Mouse (Mus musculus) ovary, adult 18-20 months (tissue): ENCODE data around the gene Sat2.
A peak's percentile ranks its signal among the peaks of the same experiment; 100 is the strongest.

Experiments
- DNase-seq: peaks from one replicate; pipeline ENCODE4 v3.0.0; 2022; ENCODE audit warnings: low spot score, mixed read lengths

Gene Sat2

DNA sequence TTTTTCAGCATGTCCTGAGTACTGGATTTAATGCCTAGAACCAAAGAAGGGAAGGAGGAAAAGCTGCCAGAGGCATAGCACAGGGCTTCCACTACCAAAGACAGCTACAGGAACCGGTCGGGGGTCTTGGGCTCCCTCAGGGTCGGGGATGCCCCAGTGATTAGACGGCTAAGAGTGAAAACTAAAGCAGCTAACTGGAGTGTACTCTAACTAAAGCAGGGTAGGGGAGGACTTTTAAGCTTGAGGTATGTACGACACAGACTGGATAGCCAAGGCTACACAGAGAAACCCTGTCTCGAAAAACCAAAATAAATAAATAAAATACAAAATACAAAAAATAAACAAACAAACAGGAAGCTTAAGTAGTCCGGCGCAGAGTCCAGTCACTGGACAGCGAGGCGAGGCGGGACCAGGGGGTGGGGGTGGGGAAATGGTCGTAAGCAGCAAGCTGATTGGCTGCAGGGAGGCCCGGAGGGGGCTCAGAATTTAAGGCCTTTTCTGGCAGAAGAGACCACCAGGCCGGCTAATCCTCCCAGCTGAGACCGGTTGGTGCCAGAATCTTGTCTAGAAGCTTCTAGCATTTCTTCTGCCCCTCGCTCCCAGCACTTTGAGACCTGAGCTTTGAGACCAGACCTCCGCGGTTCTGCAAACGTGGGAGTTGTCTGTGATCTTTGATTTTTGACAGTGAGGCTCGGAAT, at the start of gene Sat2:
TSS of gene Sat2 (plus strand) at position 454 of the 698 bp plus-strand sequence.
- DNase-seq: no peak

DNA sequence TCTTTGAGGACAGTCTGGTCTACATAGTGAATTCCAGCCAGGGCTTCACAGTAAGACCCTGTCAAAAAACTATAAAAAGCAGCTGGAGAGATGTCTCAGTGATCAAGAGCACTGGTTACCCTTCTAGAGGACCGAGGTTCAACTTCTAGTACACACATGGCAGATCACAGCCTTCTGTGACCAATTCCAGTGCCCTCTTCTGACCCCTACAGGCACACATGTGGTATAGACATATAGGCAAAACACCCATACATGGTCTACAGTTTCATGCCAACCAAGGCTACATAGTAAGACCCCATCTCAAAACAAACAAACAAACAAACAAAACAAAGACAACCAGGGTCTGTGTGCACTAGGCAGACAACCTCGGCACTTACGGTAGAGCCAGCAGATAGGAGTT, 46.6 kb upstream of the Sat2 start:
- no peak for DNase-seq

DNA sequence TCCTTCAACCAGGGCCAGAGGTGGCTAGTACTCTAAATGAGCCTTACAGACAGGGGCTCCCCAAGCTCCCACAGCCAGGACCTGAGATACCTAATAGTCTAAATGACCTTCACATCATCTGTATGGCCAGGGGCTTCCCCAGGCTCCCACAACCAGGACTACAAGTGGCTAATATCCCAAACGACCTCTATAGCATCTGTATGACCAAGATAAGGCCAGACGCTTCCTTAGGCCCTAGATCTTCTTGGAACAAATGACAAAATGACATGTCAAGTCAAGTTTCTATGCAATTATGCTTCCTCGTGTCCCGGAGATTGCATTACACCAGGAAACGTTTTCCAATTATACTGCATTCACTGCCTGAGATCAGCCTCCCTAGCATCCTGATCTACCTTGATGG, 45.5 kb upstream of the Sat2 start:
- DNase-seq: no peak

DNA sequence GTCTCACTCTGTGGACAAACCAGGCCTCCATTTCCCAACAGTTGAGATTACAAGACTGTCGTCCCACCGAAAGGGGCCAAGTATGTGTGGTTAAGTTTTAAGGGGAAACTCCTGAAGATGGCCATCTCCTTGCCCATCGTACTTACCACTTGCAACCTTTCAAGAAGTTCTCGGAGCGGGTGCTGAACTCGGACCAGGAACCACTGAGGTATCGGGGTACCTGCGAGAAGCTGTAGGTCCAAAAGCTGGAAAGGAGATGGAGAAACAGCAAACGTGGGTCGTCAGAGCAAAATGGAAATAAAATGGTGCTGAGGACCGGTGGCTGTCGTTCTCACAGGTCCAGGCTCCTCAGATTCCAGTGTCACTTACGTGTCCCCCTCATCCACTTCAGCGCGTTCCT, 43.5 kb upstream of the Sat2 start:
- no peak for DNase-seq

DNA sequence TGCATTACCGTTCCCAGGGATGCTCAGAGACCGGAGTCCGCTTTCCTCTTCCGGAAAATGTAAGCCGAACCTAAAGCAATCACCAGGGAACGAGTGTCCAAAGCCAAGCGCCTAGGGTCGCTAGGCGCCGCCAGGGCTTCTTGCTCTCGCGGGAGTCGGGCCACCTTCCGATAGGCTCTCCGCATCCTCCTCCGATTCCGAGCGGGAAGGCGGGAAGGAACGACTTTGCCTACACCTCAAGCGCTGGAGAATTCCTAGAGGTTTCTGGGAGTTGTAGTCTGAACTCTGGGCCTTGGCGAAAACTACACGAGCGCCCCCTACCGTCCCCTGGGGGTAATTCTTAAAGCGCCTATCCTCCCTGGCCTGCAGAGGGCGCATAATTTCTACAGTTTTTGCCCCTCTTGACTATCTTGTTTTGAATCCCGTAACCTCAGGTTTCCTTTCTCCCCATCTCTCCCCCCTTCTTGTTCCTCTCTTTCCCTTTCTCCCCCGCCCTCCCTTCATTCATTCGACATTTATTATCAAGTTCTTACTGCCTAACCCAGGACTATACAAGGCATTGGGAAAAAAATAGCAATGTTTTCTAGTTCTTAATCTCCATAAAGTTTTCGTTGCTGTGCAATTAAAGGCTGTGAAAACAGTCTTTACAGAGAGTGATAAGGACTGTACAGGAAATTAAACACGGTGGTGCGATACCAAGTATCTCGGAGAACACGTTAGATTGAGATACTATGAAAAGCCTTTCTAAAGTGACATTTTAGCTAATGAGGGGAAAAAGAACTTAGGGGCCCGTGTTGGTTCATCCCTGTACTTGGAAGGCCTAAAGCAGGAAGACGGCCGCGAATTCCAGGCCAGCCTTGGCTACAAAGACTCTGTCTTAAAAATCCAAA, 42.5 kb upstream of the Sat2 start:
- DNase-seq: peak; percentile 96

DNA sequence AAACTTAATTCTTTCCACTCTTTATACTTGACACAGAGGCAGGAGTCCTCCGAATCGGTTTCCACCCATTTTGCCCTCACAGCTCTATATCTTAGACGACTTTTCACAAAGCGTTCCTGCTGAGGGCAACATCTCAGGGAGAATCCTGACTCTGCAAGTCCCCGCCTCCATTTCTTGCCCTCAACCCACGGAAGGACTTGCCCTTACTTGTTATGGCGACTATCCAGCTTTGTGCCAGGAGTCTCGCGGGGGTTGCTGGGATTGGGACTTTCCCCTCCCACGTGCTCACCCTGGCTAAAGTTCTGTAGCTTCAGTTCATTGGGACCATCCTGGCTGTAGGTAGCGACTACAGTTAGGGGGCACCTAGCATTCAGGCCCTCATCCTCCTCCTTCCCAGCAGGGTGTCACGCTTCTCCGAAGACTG, 41.7 kb upstream of the Sat2 start, which contains the start of the genes Wrap53 and Trp53:
TSS of gene Wrap53 (minus strand) at position 165 of the 424 bp plus-strand sequence.
TSS of gene Trp53 (plus strand) at position 269 of the 424 bp plus-strand sequence.
- peak; percentile 90 for DNase-seq

DNA sequence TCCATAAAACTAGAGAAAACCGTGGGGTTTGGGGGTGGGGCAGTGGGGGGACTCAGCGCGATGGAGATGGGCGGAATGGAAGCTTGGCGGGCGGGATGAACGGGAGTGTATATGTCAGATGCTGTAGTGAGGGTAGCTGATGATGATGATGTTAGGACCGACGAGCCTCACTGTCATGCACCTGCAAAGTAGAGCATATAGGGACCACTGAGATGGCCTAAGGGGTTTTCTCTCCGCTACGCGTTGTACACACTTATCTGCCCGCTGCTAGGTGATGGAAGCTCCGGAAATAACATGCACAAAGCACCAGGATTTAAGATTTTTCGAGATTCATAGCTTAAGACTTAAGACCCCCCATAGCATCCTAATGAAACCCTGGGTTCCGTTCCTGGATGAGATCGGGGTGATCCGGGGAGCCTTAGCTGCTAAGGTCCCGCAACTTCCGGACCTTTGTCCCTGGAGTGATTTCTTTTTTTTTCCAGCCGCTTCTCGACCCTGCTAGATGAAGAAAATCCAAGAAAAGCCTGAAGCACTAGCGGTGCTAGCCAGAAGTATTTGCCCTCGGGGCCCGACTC, 41.2 kb upstream of the Sat2 start:
- DNase-seq: no peak

DNA sequence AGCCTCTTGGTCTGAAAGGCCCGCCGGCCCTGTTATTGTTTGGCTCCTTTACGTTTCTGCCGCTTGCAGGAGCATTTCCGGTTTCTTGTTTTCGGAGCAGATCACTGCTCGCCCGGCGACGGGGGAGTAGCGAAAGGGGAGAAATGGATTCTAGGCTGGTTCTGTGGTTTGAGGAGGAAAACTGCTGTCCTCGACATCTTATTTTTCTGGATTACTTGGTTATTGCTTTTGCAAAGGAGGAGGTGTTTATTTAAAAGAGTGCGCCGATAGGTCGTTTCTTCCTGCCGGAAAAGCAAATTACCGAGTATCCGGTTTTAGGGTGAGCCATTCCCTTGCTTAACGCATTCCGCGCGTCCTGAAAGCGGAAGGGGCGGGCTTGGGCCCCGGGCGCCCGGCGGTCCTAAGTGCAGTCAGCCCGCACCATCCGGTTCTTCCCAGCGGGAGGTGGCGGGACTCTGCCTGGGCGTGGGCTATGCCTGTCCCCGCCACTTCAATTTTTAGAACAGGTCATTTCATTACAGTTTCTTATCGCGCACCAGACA, 40.6 kb upstream of the Sat2 start:
- DNase-seq: peak; percentile 84

DNA sequence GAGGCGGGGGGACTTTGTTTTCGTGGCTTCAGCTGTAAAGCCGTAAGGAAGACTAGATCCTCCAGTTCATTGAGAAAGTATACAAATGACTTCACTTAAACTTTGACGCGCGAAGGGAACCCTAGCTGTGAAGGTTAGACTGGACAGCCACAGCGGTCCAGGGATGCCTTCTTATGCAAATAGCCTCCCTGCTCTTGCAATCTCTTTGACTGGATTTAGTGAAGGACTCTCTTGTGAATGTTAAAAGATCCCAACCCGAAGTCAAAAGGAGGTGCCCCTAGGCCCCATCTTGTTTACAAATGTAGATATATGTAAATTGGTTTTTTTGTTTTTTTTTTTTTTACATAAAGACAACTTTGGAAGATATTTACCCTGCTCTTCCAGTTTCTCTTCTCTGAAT, 40.0 kb upstream of the Sat2 start:
- DNase-seq: no peak

DNA sequence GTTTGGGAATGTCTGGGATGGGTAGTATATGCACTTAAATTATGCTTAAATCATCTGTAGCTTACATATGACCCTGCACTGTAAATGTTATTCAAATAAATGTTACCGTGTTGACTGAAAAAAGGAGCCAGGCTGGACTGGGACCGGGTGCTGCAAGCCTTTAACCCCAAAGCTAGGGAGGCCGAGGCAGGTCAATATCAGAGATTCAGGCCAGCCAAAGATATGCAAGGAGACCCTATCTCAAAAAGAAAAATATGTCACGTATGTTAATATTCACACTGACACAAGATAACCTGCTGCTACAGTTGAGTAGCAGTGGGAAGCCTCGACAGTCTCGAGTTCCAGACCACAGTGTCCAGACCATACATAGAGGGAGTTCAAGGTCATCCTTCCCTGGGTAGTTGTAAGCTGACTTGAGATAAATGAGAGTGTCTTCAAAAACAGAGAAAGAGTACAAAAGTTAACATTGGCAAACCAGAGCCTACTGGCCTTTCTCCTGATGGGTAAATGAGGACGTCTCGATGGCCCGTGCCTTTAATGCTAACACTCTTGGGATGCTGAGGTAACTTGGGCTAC, 39.5 kb upstream of the Sat2 start:
- no peak for DNase-seq

DNA sequence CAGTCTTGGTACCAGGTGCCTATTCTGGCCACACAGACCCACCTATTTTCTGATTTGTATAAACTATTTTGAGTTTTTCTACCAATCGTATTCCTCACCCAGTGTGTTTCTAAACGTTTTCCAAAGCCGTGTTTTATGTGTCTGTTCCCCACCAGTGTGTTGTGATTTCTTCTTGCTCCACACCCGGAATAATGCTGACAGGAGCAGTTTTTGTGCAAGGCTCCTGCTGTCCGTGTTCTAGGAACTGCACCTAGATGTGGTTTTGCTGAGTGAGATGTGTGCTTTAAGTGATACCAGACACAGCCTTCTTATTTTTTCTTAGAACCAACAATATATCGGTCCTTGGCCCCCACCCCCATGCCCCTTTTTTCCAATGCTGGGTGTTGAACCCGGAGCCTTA, 37.8 kb upstream of the Sat2 start:
- DNase-seq: no peak

DNA sequence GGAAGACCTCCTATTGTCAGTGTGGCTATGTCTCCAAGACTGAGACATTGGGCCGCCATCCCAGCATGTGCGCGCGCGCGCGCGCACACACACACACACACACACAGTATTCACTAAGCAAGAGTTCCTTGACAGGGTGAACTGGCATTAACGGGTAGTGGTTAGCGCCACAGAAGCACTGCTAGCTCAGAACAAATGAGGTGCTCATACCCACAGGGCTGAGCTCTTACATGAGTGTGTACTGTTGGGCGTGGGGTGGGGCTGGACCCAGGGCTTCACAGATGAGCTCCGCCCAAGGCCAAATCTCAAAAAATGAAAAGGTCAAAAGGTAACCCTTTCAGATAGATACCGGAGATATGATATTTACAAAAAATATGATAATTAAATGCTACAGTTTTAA, 36.9 kb upstream of the Sat2 start:
- DNase-seq: no peak

DNA sequence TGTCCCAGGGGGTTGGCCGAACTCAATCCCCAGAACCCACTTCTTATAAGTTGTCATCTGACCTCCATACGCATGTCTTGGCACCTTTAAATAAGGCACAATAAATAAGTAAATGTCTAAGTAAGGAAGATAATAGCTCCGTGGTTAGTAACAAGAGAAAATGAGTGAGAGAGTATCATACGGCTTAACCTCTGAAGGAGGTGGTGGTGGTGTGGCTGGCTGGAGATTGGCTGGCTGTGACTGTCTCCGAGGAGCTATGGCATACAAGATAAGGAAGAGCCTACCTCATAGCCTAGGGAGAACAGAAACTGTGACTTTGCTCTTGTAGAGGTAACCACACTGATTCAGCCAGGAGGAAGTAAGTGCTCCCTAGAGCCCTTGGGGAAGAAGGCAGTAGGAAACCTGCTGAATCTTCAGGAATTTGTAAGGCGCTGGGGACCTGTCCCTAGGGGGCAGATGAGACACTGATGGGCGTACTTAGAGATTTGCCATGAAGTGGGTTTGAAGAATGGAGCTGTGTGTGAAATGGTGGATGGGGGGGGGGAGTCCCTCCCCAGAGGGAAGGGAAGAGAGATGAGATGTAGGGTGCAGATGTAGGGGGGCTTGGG, 36.0 kb upstream of the Sat2 start:
- no peak for DNase-seq

DNA sequence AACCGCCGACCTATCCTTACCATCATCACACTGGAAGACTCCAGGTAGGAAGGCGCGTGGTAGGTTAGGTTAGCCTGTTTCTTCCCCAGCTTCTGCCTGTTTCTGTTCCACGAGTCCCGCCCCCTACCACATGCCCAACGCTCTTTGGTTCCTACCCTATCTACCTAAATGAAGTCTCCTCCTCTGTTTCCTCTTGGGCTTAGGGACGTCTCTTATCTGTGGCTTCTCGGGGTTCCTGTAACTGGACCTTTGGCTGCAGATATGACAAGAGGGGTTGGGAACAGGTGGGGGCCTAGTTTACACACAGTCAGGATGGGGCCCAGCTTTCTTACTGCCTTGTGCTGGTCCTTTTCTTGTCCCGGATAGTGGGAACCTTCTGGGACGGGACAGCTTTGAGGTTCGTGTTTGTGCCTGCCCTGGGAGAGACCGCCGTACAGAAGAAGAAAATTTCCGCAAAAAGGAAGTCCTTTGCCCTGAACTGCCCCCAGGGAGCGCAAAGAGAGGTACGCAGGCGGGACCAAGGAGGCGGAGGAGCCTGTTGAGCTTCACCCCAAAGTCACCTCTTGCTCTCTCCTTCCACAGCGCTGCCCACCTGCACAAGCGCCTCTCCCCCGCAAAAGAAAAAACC, 32.5 kb upstream of the Sat2 start:
- no peak for DNase-seq

DNA sequence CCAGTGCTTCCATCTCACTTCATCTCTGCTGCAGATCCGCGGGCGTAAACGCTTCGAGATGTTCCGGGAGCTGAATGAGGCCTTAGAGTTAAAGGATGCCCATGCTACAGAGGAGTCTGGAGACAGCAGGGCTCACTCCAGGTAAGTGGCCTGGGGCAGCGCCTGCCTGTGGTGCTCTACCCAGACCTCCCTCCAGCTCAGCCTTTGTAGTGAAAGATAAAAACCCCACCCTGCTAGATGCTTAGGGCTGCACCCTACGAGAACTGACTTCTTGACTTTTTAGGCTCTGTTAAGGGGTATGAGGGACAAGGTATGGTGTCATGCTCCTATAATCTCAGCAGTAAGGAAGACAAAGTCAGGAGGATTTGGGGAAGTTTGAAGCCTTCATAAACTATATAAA, 31.2 kb upstream of the Sat2 start:
- DNase-seq: no peak

DNA sequence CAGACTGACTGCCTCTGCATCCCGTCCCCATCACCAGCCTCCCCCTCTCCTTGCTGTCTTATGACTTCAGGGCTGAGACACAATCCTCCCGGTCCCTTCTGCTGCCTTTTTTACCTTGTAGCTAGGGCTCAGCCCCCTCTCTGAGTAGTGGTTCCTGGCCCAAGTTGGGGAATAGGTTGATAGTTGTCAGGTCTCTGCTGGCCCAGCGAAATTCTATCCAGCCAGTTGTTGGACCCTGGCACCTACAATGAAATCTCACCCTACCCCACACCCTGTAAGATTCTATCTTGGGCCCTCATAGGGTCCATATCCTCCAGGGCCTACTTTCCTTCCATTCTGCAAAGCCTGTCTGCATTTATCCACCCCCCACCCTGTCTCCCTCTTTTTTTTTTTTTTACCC, 30.4 kb upstream of the Sat2 start:
- DNase-seq: no peak

DNA sequence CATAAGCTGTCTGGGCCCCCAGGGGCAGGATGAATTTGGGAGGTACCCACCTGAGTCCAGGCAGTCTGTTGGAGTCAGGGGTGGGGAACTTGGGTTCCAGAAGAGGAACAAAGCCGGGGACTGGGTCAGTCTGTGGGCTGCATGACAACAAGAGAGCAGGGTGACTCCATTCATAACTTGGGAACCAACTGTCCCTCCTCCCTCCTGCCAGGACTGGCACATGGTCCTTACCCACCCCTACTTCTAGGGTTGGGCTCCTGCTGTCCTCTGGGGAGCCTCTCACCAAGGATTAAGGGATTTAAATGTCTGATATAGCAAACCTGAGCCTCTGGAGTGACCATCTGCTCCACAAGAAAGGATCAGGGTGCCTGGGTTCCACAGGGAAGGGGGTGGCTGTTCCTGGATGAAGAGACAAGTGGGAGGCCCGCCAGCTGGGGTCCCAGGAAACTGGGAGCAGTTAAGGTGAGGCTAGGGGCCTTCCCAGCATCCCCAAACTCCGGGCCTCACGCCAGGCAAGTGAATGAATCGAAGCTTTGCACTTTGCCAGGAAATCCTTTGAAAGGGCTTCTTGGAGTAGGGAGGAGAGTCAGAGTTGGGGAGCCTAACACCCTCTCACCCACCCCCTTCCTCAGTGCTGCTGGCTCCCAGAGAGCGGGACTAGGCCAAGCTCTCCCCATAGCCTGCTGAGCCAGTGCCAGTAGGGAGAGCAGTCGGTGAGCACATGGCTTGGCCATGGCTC, 29.8 kb upstream of the Sat2 start:
- DNase-seq: no peak

DNA sequence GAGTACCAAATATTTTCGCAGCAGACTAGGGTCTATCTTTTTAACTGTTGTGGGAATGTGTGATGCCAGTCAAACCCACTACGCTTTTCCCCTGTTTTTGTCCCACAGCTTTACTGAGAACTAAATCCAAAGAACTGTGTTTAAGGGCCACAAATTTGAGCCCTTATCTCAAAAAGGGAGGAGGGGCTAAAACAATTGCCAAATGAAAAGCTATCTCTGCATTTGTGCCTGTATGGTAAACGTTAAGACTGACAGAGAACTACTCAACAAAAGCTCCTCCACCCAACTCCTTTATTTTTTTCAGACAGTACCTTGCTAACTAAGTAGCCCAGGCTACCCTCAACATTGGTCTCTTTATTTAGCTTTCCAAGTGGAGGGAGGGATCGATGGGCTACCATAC, 29.0 kb upstream of the Sat2 start:
- DNase-seq: no peak

DNA sequence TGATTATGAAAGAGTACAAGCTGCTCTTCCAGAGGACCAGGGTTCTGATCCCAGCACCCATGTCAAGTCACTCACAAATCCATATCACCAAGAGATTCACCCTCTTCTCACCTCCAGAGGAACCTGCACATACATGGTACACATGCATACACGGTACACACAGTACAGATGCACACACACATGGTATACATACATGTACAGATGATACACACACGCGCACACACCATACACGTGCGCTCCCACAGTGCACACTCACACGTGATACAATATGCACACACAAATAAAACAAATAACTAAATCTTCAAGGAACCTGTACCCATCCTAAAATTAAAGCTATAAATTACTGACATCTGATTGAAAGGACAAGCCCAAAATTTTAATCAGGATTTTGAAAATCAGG, 27.0 kb upstream of the Sat2 start:
- DNase-seq: no peak

DNA sequence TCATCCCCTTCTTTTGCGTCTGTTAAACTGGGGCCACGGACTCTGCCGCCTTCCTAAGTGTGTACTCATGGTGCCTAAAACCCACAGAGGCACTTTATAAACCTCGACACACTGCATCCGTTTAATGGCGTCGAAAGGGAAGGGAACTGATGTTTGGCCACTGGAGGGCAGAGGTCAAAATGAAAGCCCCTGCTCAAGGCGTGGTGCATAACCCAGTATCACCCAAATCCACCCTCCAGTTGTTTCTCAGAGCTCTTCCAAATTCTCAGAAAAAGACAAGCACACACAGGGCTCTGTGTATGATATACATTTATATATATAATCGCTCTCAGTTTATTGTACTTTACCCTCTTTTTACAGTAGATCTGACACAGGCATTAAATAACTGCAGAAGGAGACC, 22.4 kb upstream of the Sat2 start:
- DNase-seq: no peak

DNA sequence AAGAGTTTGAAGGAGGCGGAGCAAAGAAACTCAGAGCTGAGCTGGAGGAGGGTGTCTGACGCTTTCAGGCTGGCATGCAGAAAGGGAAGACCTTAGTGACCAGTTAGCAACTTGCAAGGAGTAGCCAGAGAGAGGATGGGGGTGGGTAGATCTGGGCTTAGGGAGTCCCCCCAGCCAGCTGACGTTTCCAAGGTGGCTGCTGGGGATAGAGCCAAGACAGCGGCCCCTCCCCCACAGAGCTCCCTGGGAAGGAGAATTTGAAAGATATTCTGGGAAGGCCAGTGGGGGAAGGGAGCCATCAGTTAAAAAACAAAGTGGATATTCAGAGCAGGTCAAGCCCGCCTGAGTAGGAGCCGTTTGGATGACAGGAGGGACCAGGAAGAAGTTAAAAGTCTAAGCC, 21.7 kb upstream of the Sat2 start:
- DNase-seq: peak; percentile 85
